Mouse (Mus musculus) frontal cortex, postnatal 10 days (tissue): ENCODE data around the gene Crabp2.

Source experiments
- DNase-seq, 2 experiments: peaks; one replicate each; pipeline ENCODE4 v3.0.0; 2022; ENCODE audit warnings: low spot score in 2 of 2, mixed read lengths in 1 of 2

Crabp2 gene

GRCm38 (mm10) chr3:87927452-87927851 lies 21.0 kb upstream of the Crabp2 start:
- DNase-seq: no peak

- DNase-seq: no peak
These were observed 19.0 kb upstream of the Crabp2 start for GRCm38 (mm10) chr3:87929341-87930077.

DNA sequence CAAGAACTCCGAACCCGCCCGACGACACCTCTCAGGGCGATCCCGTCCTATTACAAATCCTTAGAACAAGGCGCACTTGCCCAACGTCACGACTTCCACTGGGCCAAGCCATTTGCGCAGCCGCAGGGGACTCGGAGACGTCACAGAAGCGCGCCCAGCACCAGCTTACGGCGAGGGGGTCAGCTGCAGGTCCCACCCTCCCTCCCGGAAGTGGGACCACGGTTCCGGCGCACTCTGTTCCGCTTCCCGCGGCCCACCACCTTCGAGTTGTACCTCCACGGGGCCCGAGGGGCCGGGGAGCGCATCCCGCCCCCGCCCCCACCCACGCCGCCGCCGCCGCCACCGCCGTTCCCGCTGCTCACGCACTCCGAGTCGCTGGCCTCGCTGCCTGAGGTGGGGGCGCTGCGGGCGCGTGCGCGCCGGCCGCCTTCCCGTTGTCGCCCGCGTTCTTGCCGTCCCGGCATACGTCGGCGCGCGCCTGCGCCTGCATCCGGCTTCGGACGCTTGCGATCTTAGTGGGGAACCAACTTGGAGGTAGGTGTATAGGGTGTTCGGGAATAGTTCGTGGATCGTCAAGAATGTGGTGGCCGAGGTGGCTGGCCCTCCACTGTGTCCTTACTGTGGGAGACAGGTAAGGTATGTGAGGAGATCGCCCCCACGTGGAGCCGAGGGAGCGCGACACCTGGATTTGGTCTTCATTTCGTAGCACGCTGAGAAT lies 18.2 kb upstream of the Crabp2 start, which contains the start of the genes Isg20l2 and Rrnad1:
Gene Isg20l2 (plus strand): TSS at position 237 of the 718 bp plus-strand sequence.
Gene Rrnad1 (minus strand): TSS at position 640 of the 718 bp plus-strand sequence.
- DNase-seq: peak; percentile 94 to 98

DNA sequence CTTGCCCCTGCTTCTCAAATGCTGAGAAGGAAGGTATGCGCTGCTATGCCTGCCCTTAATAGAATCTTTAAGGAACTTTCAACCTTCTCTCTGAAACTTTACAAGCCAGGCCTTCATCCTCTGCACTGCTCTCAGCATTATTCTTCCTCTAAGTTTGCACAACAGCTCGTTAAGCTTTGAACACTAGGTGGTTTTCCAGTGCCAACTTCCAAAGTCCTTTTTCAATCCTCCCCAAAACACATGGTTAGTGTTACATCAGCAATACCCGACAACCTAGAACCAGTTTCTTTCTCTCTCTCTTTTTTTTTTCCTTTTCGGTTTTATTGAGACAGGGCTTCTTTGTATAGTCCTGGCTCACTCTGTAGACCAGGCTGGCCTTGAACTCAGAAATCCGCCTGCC lies 14.4 kb upstream of the Crabp2 start:
- no peak for DNase-seq

- DNase-seq: no peak
These were observed 14.0 kb upstream of the Crabp2 start for GRCm38 (mm10) chr3:87934501-87934900.

DNA sequence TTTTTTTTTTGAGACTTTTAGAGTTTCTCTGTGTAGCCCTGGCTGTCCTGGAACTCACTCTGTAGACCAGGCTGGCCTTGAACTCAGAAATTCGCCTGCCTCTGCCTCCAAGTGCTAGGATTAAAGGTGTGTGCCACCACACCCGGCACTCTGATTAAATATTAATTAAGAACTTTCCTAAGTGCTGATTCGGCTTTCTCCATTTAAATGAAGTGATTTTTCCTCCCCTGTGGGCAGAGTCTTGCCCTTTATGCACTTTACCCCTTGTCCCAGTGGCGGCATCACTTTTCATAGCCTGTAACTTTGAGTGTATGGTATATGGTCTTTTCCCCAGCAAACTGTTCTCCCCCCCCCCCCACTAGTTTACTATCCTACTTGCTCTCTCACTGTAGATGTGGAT lies 13.3 kb upstream of the Crabp2 start:
- no peak for DNase-seq

DNA sequence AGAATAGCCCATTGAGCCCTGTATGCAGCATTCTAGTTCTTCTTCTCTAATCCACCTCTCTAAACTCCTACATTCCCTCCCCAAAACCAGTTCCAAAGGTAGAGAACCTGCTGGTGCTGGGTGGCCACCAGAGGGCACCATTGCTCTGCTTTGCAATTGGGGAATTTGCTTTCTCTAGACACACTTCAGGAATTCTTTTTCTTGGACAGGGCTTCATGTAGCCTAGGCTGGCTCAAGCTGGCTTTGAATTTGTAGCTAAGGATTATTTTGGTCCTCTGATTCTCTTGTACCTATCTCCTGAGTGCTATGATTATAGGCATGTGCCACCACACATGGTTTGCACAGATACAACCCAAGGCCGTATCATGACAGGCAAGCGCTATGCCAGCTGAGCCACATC lies 12.7 kb upstream of the Crabp2 start:
- peak in 1 of 2 experiments; percentile 78 for DNase-seq

DNA sequence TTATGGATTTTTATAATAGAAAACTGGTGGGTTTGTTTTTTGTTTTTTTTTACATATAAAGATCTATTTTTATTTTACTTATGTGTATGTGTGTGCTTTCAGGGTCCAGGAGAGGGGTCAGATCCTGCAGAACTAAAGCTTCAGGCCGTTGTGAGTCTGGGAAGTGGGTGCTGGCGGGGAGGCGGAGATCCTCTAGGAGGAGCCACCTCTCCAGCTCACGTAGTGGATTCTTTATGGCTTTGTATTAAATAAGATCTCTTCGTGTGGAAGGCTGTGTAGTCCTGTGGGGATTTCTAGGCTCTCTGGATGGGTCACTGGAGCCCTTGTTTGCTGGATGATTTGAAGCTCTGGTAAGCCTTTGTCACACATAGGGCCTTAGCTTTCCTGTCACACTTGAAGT lies 7.9 kb upstream of the Crabp2 start:
- DNase-seq: no peak

- no peak for DNase-seq
These were observed 6.0 kb upstream of the Crabp2 start for GRCm38 (mm10) chr3:87942471-87942870.

- no peak for DNase-seq
These were observed 4.9 kb upstream of the Crabp2 start for GRCm38 (mm10) chr3:87943586-87943985.

GRCm38 (mm10) chr3:87944838-87945600 lies 3.4 kb upstream of the Crabp2 start:
- DNase-seq: no peak

DNA sequence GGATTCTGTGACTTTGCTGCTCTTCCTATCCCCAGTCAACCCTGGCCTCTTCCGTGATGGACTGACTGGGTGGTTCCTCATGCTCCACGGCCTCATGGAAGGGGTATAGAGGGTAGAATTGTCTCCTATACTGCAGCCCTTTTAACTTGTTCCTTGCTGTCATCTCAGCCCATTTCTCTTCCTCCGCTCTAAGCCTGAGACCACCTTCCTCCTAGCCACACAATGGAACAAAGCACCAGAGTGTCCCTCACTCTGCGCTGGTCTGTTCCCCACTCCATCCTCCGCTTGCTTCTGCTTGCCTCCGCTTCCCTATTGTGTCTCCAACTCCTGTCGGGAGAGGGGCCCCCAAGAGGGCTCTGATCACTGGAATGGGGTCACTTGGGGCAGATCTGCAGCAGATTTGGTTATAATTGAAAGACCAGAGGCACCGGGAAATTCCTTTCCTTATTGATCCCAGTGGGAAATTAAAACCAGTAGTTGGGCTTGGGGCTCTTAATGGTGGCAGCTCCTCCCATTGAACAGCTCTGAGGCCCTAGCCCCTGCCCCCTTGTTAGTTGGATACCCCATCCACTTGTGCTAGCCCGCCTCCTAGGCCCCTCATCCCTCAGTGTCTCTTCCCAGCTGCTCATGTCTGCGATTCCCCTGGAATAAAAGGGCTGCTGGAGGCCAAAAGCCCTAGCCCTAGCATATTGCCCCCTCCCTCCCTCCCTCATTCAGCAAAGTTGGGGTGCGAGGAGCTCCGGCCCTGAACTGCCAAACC lies 2.5 kb upstream of the Crabp2 start:
- no peak for DNase-seq

DNA sequence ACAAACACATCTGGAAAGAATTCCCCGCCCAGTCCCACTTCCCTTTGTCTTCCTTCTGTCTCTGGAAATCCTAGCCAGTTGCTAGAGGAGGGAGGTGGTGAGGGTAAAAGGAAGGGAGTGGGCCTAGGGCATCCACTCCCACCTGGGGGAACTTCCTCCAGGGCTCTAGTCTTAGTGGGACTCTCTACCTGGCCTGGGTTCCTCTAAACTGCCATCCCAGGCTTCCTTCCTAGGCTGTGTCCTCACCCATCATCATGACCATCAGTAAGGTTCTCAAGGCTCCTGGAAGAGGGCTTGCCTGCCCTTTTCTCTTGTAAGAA lies 2.0 kb upstream of the Crabp2 start:
- no peak for DNase-seq

DNA sequence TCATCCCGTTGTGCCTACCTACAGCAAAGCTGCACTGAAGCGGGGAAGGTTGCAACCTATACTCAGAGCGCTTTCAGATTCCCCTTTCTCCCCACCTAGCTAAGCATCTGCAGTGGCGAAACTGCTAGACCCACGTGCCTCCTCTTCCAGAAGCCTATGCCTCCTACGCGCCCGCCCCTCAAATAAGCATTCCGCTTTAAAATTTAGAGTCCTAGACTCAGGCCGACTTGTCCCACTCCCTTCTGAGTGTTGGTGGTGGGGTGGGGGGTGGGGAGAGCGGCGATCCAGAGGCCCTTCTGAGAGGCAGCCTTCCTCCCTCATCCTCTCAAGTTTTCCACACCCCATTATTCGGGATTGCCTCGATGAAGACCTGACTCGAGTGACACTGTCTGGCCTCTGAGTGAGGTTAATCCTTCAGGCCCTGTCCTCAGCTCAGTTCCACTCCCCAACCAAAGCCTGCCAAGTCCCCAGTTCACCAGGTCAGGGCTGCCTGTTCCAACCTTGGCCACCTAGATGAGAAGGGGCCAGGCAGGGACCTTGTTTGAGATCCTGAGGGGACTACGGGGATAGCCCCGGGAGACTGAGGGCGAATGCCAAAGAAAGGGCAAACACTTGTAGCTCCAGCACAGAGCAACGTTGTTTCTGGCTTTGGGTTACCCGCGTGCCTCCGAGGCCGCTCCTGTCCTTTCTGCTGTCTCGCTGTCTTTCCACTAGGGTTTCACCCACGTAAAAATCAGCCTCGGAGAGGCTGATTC lies 1.2 kb upstream of the Crabp2 start:
- no peak for DNase-seq

DNA sequence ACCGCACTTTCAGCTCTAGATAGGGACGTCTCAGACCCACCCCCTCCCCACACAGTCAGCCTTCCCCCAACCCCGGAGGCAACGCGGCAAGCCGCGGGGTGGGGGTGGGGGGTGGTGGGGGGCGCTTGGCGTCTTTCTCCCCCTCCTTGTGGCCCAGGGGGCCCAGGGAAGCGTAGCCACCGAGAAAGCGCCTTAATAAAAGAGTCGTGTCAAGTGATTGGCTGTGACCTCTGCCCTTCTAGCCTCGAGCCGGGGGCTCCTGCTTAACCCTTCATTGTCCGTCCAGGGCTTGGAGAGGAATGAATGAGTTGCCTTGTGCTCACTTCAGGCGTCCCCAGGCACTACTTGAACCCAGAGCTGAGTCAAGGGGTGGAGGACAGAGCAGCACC lies 661 bp upstream of the Crabp2 start:
- DNase-seq: no peak

GRCm38 (mm10) chr3:87949266-87949954 lies 944 bp downstream of the Crabp2 start:
- DNase-seq: no peak

GRCm38 (mm10) chr3:87949955-87950515 lies 1.6 kb downstream of the Crabp2 start:
- no peak for DNase-seq

GRCm38 (mm10) chr3:87951946-87952345 lies 3.5 kb downstream of the Crabp2 start:
- no peak for DNase-seq

DNA sequence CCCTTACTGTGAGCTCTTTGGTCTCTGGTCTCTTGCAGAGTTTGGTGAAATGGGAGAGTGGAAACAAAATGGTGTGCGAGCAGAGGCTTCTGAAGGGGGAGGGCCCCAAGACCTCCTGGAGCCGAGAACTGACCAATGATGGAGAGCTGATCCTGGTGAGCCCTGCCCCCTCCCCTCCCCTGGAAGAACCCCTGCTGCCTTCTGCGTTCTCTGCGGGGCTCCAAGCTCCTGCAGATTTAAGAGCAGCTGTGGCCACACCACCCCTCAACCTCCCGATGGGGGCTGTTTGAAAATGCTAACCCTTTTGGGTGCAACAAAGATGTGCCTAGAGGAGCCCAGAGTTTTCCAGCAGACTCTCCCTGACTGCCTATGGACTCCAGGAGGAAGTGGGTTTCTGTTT lies 4.0 kb downstream of the Crabp2 start:
- DNase-seq: no peak

GRCm38 (mm10) chr3:87958056-87958455 lies 9.6 kb downstream of the Crabp2 start:
- no peak for DNase-seq
